Mouse (Mus musculus) heart, adult 2 months (tissue): Measurements from ENCODE around the gene Zfp606. TPM values are rescaled to one million over a fixed set of nuclear protein-coding genes. Genes with fewer than 3 reads are reported as not detected.

ENCODE experiments used
- DNase-seq, 2 experiments: peaks; one replicate each; pipeline ENCODE4 v3.0.0; 2021
- H3K27ac ChIP-seq: fragments of 200-600 bp; 2 replicates; pipeline ENCODE4 v1.8.1; 2022
- H3K27me3 ChIP-seq: fragments of 200-500 bp; 2 replicates; pipeline ENCODE4 v1.6.1; 2012; ENCODE audit warnings: mild to moderate bottlenecking, low read length, inconsistent platforms, mixed read lengths; ENCODE audit not compliant: control insufficient read depth, insufficient read depth
- H3K36me3 ChIP-seq: fragments of 200-500 bp; 2 replicates; pipeline ENCODE4 v1.6.1; 2012; ENCODE audit warnings: low read length, inconsistent platforms; ENCODE audit not compliant: control insufficient read depth, insufficient read depth
- H3K4me1 ChIP-seq: fragments of 200-500 bp; 2 replicates; pipeline ENCODE4 v1.6.1; 2011; ENCODE audit warnings: low read length; ENCODE audit not compliant: control insufficient read depth, insufficient read depth
- H3K4me3 ChIP-seq: fragments of 200-600 bp; 2 replicates; pipeline ENCODE4 v1.8.1; 2022
- H3K79me2 ChIP-seq: fragments of 200-500 bp; replicated peaks from 2 replicates; pipeline ENCODE4 v1.6.1; 2012; ENCODE audit warnings: mild to moderate bottlenecking, inconsistent platforms, low read length, moderate library complexity, mixed read lengths; ENCODE audit not compliant: control insufficient read depth, insufficient read depth
- H3K9ac ChIP-seq: fragments of 200-500 bp; 2 replicates; pipeline ENCODE4 v1.6.1; 2012; ENCODE audit warnings: low read depth, mild to moderate bottlenecking, control low read depth, inconsistent platforms, low read length, mixed read lengths
- CTCF ChIP-seq: fragments of 200-600 bp; IDR thresholded peaks from 2 replicates; pipeline ENCODE4 v1.8.1; 2022; ENCODE audit warnings: antibody characterized with exemption, mild to moderate bottlenecking, moderate library complexity
- EP300 ChIP-seq: fragments of 200-500 bp; IDR thresholded peaks from 2 replicates; pipeline ENCODE4 v1.6.1; 2011; ENCODE audit warnings: low read depth, low read length, control low read depth; ENCODE audit not compliant: insufficient read depth
- POLR2A ChIP-seq: fragments of 200-500 bp; IDR thresholded peaks from 2 replicates; pipeline ENCODE4 v1.6.1; 2011; ENCODE audit warnings: mild to moderate bottlenecking, low read depth, low read length, control low read depth; ENCODE audit not compliant: insufficient read depth
- WGBS: fragments of 180-500 bp; shearing (Covaris S2); methylation state at CpG from one replicate; pipeline ENCODE4 v1.1.7; 2018; 5-methylcytosine and 5-hydroxymethylcytosine counted together
- intact Hi-C: fragments of 180-260 bp; cut with DNase I; formaldehyde crosslinking; loops from one replicate; pipeline ENCODE4 v1.15.1; 2025
- long read RNA-seq: library from polyadenylated mRNA; stranded (forward); transcript quantifications from one replicate; pipeline ENCODE4 v2.0.0, GENCODE M21; 2021
- polyA plus RNA-seq: library from polyadenylated mRNA; depleted of rRNA; stranded (reverse); fragments of >200 nt; gene quantifications from 2 replicates; pipeline ENCODE4 v1.2.3, GENCODE M21; 2012; rRNA removed
- total RNA-seq, 2 experiments: library from RNA; stranded (reverse); gene quantifications; 2 replicates each; pipeline ENCODE4 v1.2.3; 2021

The Zfp606 gene
- 1 to 10 TPM; 7.6 to 9.4 TPM for total RNA-seq
- polyA plus RNA-seq = 2.4 and 4.3 TPM in 2 replicates
- long read RNA-seq, full-length matches to known transcripts = 6 of 7 reads
- long read RNA-seq, partial matches to known transcripts = 0 of 7 reads
- long read RNA-seq, other reads (novel, unspliced or antisense) = 1 of 7 reads

GRCm38 (mm10) chr7:12478158-12479008, at the start of gene Zfp606:
Gene Zfp606 (plus strand): TSS chr7:12478293.
- Histone ChIP-seq H3K27me3 (no peaks in the 10 kb centered on the region), H3K79me2 (no peaks in the 10 kb centered on the region; the same call in 1 of the 2 replicates), H3K27ac (peak within 1 kb of the TSS; percentile 96), H3K36me3 (peaks cover 11% of the 10 kb centered on the region), H3K9ac (peak within 1 kb of the TSS; percentile 96), H3K4me1 (no peaks in the 10 kb centered on the region; the same call in 1 of the 2 replicates), H3K4me3 (peak within 1 kb of the TSS; percentile 95)
- peak; percentile 85 to 90 for DNase-seq
- intact Hi-C loops = loop anchor here (2.0 to 10.0 kb wide), 5 partner anchors 56 to 806 kb away; partner anchors contain the start of genes Chmp2a, Ube2m, Zfp110 and Zfp128
- TF ChIP-seq EP300 = peak; percentile 51; the same call in 1 of the 2 replicates
- TF ChIP-seq POLR2A = peak; percentile 62
- TF ChIP-seq CTCF = peak; percentile 53
- WGBS = under 1% methylated on average over 53 of the region's 53 CpGs

GRCm38 (mm10) chr7:12479009-12479346, 885 bp downstream of the Zfp606 start:
- no peaks in the 10 kb centered on the region; the same call in 1 of the 2 replicates for H3K4me1 ChIP-seq
- 1% methylated on average over 8 of the region's 8 CpGs for WGBS
- intact Hi-C loops = loop anchor here (2.0 to 10.0 kb wide), 5 partner anchors 56 to 806 kb away; partner anchors contain the start of genes Chmp2a, Ube2m, Zfp110 and Zfp128

GRCm38 (mm10) chr7:12479525-12479924, 1.4 kb downstream of the Zfp606 start:
- 53% methylated on average over 4 of the region's 4 CpGs for WGBS
- no peak overlapping the region for H3K27ac ChIP-seq
- no peak overlapping the region for H3K4me3 ChIP-seq
- H3K9ac ChIP-seq = no peak overlapping the region
- TF ChIP-seq POLR2A = no peak
- no peak for TF ChIP-seq CTCF
- no peak for TF ChIP-seq EP300
- peaks cover 14% of the 10 kb centered on the region for H3K36me3 ChIP-seq
- no peaks in the 10 kb centered on the region for H3K27me3 ChIP-seq
- H3K4me1 ChIP-seq = no peaks in the 10 kb centered on the region; the same call in 1 of the 2 replicates
- intact Hi-C loops = loop anchor here (2.0 to 10.0 kb wide), 5 partner anchors 57 to 805 kb away; partner anchors contain the start of genes Chmp2a, Ube2m, Zfp110 and Zfp128
- no peaks in the 10 kb centered on the region; the same call in 1 of the 2 replicates for H3K79me2 ChIP-seq
- no peak for DNase-seq

More at GRCm38 (mm10) chr7:12479009-12479346, 885 bp downstream of the Zfp606 start:
- no peak overlapping the region; the same call in 1 of the 2 replicates for H3K9ac ChIP-seq
- TF ChIP-seq CTCF (no peak), EP300 (no peak), POLR2A (no peak)
- H3K36me3 ChIP-seq = peaks cover 11% of the 10 kb centered on the region
- no peaks in the 10 kb centered on the region for H3K27me3 ChIP-seq
- no peak overlapping the region; the same call in 1 of the 2 replicates for H3K27ac ChIP-seq
- no peaks in the 10 kb centered on the region; the same call in 1 of the 2 replicates for H3K79me2 ChIP-seq
- peak overlapping the region; percentile 95 for H3K4me3 ChIP-seq
- DNase-seq = no peak

GRCm38 (mm10) chr7:12483771-12484170, 5.7 kb downstream of the Zfp606 start:
- TF ChIP-seq POLR2A (no peak), EP300 (no peak), CTCF (no peak)
- Histone ChIP-seq H3K27ac (no peak overlapping the region), H3K9ac (no peak overlapping the region), H3K4me1 (no peaks in the 10 kb centered on the region), H3K27me3 (no peaks in the 10 kb centered on the region), H3K4me3 (no peak overlapping the region), H3K36me3 (peaks cover 25% of the 10 kb centered on the region), H3K79me2 (no peaks in the 10 kb centered on the region; the same call in 1 of the 2 replicates)
- intact Hi-C loops = no loop called here
- no peak for DNase-seq
- 93% methylated on average over 6 of the region's 6 CpGs for WGBS

- no peak for DNase-seq
- 96% methylated on average over 1 of the region's 1 CpGs for WGBS
- Histone ChIP-seq H3K4me3 (no peak overlapping the region), H3K27ac (no peak overlapping the region), H3K27me3 (no peaks in the 10 kb centered on the region), H3K4me1 (no peaks in the 10 kb centered on the region), H3K9ac (no peak overlapping the region), H3K36me3 (peaks cover 28% of the 10 kb centered on the region), H3K79me2 (no peaks in the 10 kb centered on the region)
- intact Hi-C loops = no loop called here
- TF ChIP-seq CTCF (no peak), EP300 (no peak), POLR2A (no peak)
These were observed 7.9 kb downstream of the Zfp606 start for GRCm38 (mm10) chr7:12485956-12486355.

- no peak overlapping the region for H3K4me3 ChIP-seq
- H3K79me2 ChIP-seq = no peaks in the 10 kb centered on the region
- TF ChIP-seq POLR2A (no peak), CTCF (no peak), EP300 (no peak)
- H3K27ac ChIP-seq = no peak overlapping the region
- no peak overlapping the region for H3K9ac ChIP-seq
- intact Hi-C loops = no loop called here
- H3K4me1 ChIP-seq = no peaks in the 10 kb centered on the region
- H3K36me3 ChIP-seq = peaks cover 29% of the 10 kb centered on the region
- DNase-seq = no peak
- H3K27me3 ChIP-seq = no peaks in the 10 kb centered on the region
These were observed 8.6 kb downstream of the Zfp606 start for GRCm38 (mm10) chr7:12486691-12487090.
